Mouse (Mus musculus) stomach, postnatal 0 days (tissue): ENCODE measurements around the gene Strip1. TPM values are rescaled to one million over a fixed set of nuclear protein-coding genes. Genes with fewer than 3 reads are reported as not detected.

ENCODE experiments used
- ATAC-seq: fragments of 200-750 bp; cut with Nextera tagmentation; 2 replicates; pipeline ENCODE4 v1.8.0; 2017; ENCODE audit not compliant: low FRiP score, low TSS enrichment
- DNase-seq: peaks from one replicate; pipeline ENCODE4 v3.0.0-alpha.2; 2016; ENCODE audit warnings: low spot score
- H3K27ac ChIP-seq: fragments of 300-500 bp; sonication (generic); replicated peaks from 2 replicates; pipeline ENCODE4 v1.5.1; 2014; ENCODE audit warnings: mild to moderate bottlenecking, control low read depth
- H3K27me3 ChIP-seq: fragments of 300-500 bp; sonication (generic); 2 replicates; pipeline ENCODE4 v1.6.1; 2014; ENCODE audit warnings: low read length; ENCODE audit not compliant: control insufficient read depth, insufficient read depth
- H3K36me3 ChIP-seq: fragments of 300-500 bp; sonication (generic); 2 replicates; pipeline ENCODE4 v1.6.1; 2014; ENCODE audit warnings: low read length, mixed read lengths; ENCODE audit not compliant: control insufficient read depth, insufficient read depth
- H3K4me1 ChIP-seq: fragments of 300-500 bp; sonication (generic); replicated peaks from 2 replicates; pipeline ENCODE4 v1.6.1; 2014; ENCODE audit warnings: antibody characterized with exemption; ENCODE audit not compliant: control insufficient read depth, insufficient read depth
- H3K4me2 ChIP-seq: fragments of 300-500 bp; sonication (generic); replicated peaks from 2 replicates; pipeline ENCODE4 v1.6.1; 2014; ENCODE audit warnings: low read depth, mild to moderate bottlenecking, control low read depth, moderate library complexity
- H3K4me3 ChIP-seq: fragments of 300-500 bp; sonication (generic); 2 replicates; pipeline ENCODE4 v1.5.1; 2014; ENCODE audit warnings: low read depth, low read length, control low read depth
- H3K9ac ChIP-seq: fragments of 300-500 bp; sonication (generic); 2 replicates; pipeline ENCODE4 v1.6.1; 2014; ENCODE audit warnings: mild to moderate bottlenecking, low read length, control low read depth, mixed read lengths
- H3K9me3 ChIP-seq: fragments of 300-500 bp; sonication (generic); 2 replicates; pipeline ENCODE4 v1.6.1; 2016; ENCODE audit warnings: low read length; ENCODE audit not compliant: control insufficient read depth
- CTCF ChIP-seq: IDR thresholded peaks from 2 replicates; pipeline ENCODE4 v1.5.1; 2016; ENCODE audit warnings: antibody characterized with exemption, low read depth, mild to moderate bottlenecking, moderate library complexity
- EP300 ChIP-seq: optimal IDR thresholded peaks from 2 replicates; pipeline ENCODE3; 2016; ENCODE audit warnings: antibody characterized with exemption
- WGBS: fragments of 180-500 bp; shearing (Covaris S2); extraction: QIAGEN DNeasy Blood & Tissue Kit; methylation state at CpG from one replicate; pipeline ENCODE4 v1.1.7; 2014; 5-methylcytosine and 5-hydroxymethylcytosine counted together
- polyA plus RNA-seq: library from polyadenylated mRNA; unstranded; fragments of >200 nt; fragmentation: Nextera tagmentation; extraction: Ambion mirVana; gene quantifications from 2 replicates; pipeline ENCODE4 v1.2.1, GENCODE M21; 2015

Gene Strip1
- polyA plus RNA-seq, 1 experiment from 2014 or later, result 25.4 TPM

DNA sequence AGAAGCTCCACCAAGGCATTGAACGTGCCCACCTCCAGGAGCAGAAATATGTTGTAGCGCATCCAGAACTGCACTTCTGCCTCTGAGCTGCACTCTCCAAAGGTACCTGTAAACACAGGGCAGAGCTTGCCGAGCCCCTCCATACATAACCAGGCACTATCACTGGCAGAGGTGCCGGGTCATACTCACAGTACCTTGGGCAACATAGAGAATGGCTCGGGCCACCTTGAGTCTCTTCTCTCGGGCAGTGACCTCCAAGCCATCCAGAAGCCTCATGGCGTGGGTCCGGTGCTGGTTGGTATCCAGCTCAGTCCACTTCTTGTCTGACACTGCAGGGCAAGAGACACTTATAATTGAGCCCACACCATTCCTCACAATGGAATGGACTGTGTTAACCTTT is 4.7 kb downstream of the Strip1 start:
- H3K9ac ChIP-seq, result no peak overlapping the region
- H3K4me1 ChIP-seq, result no peaks in the 10 kb centered on the region
- 92% methylated on average over 8 of the region's 8 CpGs for WGBS
- H3K36me3 ChIP-seq, result peaks cover 20% of the 10 kb centered on the region
- no peak overlapping the region for H3K4me3 ChIP-seq
- DNase-seq (no peak), ATAC-seq (no peak)
- TF ChIP-seq EP300 (no peak), CTCF (no peak)
- no peak overlapping the region for H3K27ac ChIP-seq
- no peaks in the 10 kb centered on the region for H3K9me3 ChIP-seq
- no peaks in the 10 kb centered on the region for H3K27me3 ChIP-seq
- H3K4me2 ChIP-seq, result no peak overlapping the region

DNA sequence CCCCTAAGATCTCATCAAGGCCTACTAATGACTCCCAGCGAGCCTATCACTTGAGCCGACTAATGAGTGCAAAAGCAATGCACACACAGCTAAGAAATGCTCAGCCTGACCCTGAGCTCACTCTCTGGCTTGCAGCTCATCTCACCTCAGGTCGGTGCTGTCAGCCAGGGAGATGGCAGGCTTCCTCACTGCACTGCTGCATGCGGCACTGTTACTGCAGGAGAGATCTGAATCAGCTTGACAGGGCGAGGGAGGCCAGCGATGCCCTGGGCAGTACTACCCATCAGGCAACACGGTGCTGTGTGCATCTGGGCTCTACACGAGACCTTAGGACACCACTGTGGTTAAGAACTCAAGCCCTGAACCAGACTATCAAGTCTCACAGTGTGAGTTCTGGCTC is 6.0 kb downstream of the Strip1 start:
- H3K27ac ChIP-seq, result no peak overlapping the region
- ATAC-seq (no peak), DNase-seq (no peak)
- H3K4me2 ChIP-seq, result no peak overlapping the region
- no peak for TF ChIP-seq EP300
- no peak for TF ChIP-seq CTCF
- 93% methylated on average over 8 of the region's 8 CpGs for WGBS
- H3K36me3 ChIP-seq, result peaks cover 22% of the 10 kb centered on the region
- H3K4me1 ChIP-seq, result no peaks in the 10 kb centered on the region
- H3K9me3 ChIP-seq, result no peaks in the 10 kb centered on the region
- H3K27me3 ChIP-seq, result no peaks in the 10 kb centered on the region
- H3K9ac ChIP-seq, result no peak overlapping the region
- no peak overlapping the region for H3K4me3 ChIP-seq

DNA sequence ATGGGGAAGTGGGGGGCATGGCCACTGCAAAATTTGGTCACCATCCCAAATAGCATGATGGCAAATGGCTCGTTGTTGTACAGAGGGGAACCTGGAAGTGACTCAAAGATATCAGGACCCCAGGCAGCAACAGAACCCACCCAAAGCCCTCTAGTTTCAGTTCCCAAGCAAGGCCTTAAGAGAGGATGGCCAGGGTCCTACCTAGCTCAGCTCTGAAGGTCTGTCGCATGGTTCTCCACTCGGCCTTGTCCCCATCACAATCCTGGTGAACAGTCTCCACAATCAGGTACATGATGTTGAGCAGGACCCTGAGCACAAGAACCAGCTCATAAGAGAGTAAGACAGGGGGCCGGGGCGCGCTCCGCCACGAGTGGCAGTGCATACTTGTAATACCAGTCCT is 7.1 kb downstream of the Strip1 start:
- WGBS, result 95% methylated on average over 8 of the region's 8 CpGs
- Histone ChIP-seq H3K4me1 (no peaks in the 10 kb centered on the region), H3K27ac (no peak overlapping the region), H3K27me3 (no peaks in the 10 kb centered on the region), H3K4me3 (no peak overlapping the region), H3K9me3 (no peaks in the 10 kb centered on the region), H3K4me2 (no peak overlapping the region), H3K36me3 (peaks cover 22% of the 10 kb centered on the region), H3K9ac (no peak overlapping the region)
- TF ChIP-seq CTCF (no peak), EP300 (no peak)
- ATAC-seq, result no peak
- DNase-seq, result no peak

DNA sequence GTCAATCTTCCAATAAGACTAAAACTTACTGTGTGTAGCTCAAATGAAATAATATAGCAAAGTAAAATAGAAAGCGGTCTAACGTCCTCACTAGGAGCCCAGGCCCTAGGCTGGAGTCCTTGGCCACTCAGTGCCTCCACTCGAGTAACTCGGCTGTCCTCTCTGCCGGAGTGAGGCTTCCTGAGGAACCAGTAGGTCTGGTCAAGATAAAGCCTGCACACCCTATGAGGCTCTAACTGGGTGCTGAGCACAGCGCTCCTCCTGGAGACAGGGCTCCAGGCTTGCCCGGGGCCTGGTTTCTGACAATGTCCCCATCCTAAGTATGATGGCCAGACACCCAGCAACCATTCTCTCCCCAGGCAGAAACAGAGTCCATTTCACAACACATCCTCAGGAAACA is 9.0 kb downstream of the Strip1 start:
- Histone ChIP-seq H3K9me3 (no peaks in the 10 kb centered on the region), H3K4me3 (no peak overlapping the region), H3K4me2 (no peak overlapping the region), H3K36me3 (peaks cover 35% of the 10 kb centered on the region), H3K9ac (no peak overlapping the region), H3K27me3 (no peaks in the 10 kb centered on the region), H3K4me1 (no peaks in the 10 kb centered on the region), H3K27ac (no peak overlapping the region)
- WGBS, result 93% methylated on average over 7 of the region's 7 CpGs
- ATAC-seq (no peak), DNase-seq (no peak)
- no peak for TF ChIP-seq CTCF
- no peak for TF ChIP-seq EP300

DNA sequence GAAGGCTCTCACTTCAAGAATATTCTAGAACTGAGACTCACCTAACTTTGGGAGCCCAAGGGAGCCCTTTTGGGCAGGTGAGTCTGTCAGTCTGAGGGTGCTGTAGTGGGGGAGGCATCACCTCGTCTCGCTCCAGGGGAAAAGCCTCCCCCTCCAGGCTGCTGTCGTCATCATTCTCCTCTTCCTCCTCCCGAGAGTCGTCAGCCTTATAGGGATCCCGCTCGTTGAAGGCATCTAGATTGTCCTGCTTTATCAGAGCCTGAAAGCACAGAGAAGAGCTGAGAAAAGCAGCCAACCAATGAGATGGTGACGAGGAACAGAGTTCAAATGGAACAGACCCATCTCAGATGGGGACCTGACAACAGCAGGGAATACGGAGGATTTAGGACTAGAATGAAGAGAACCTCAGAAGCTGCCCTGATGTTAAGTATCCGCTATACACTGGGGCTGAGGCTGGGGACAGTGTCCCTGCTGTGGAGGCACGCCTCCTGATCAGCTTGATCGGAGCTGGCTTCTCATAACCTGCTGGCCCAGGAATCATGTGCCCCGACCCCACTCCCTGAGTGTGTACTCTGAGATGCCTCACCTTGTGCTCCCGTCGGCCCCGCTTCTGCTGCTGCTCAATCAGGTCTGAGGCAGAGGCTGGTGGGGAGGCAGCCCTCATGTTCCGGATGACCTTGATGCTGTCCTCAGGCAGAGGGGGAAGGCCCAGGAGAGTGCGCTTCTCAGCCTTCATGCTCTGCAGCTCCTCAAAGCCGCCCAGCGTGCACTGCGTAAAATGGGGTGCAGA is 10.0 kb downstream of the Strip1 start:
- Histone ChIP-seq H3K4me1 (no peaks in the 10 kb centered on the region), H3K27me3 (no peaks in the 10 kb centered on the region), H3K4me2 (no peak overlapping the region), H3K9me3 (no peaks in the 10 kb centered on the region), H3K9ac (no peak overlapping the region), H3K4me3 (no peak overlapping the region), H3K27ac (no peak overlapping the region), H3K36me3 (peaks cover 31% of the 10 kb centered on the region)
- TF ChIP-seq EP300 (no peak), CTCF (no peak)
- WGBS, result 95% methylated on average over 21 of the region's 21 CpGs
- DNase-seq (no peak), ATAC-seq (peak; percentile 24; the same call in 1 of the 2 replicates)

DNA sequence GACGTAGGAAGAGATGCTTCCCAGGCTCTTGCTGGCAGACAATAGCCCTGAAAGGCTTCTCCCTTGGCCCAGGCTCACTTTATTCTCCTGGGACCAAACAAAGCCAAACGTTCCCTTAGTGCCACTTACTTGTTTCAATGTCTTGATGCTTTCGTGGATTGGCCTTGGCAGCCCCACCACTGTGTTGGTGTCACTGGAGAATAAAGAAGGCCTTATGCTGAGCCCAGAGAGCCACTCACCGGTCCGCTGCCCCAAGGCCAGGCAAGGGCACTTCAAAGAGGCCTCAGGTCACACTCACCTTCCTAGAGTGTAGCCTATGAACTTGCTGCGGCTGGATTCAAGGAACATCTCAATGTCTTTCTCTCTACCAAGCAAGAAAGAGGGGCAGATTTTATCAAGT is 11.6 kb downstream of the Strip1 start:
- H3K4me1 ChIP-seq, result no peaks in the 10 kb centered on the region
- peaks cover 38% of the 10 kb centered on the region for H3K36me3 ChIP-seq
- DNase-seq (no peak), ATAC-seq (no peak)
- H3K4me3 ChIP-seq, result no peak overlapping the region
- no peak overlapping the region for H3K27ac ChIP-seq
- H3K27me3 ChIP-seq, result no peaks in the 10 kb centered on the region
- H3K4me2 ChIP-seq, result no peak overlapping the region
- H3K9me3 ChIP-seq, result no peaks in the 10 kb centered on the region
- H3K9ac ChIP-seq, result no peak overlapping the region
- WGBS, result 87% methylated on average over 6 of the region's 6 CpGs
- TF ChIP-seq CTCF (no peak), EP300 (no peak)
